Mouse (Mus musculus) layer of hippocampus, adult 8-10 months (tissue): Measurements from ENCODE around the gene Trp53tg5. TPM values are rescaled to one million over a fixed set of nuclear protein-coding genes. Genes with fewer than 3 reads are reported as not detected.

Experiments
- DNase-seq, 2 experiments: peaks; one replicate each; pipeline ENCODE4 v3.0.0; 2022; ENCODE audit warnings: low spot score in 2 of 2
- total RNA-seq, 4 experiments: library from RNA; stranded (reverse); gene quantifications; 2 replicates each; pipeline ENCODE4 v1.2.4; 2022

The Trp53tg5 gene
- total RNA-seq, 4 experiments from 2014 or later = not detected

GRCm38 (mm10) chr2:164496847-164497690, 23.5 kb upstream of the Trp53tg5 start, which contains the start of gene Pigt:
Gene Pigt, plus strand, starts transcription at chr2:164497520.
- peak; percentile 81 to 84 for DNase-seq

GRCm38 (mm10) chr2:164496331-164496730, 22.8 kb upstream of the Trp53tg5 start:
- no peak for DNase-seq

- DNase-seq = peak in 1 of 2 experiments; percentile 28
Observed at GRCm38 (mm10) chr2:164494126-164494525, 20.6 kb upstream of the Trp53tg5 start.

GRCm38 (mm10) chr2:164487812-164488211, 14.3 kb upstream of the Trp53tg5 start:
- DNase-seq = peak; percentile 71 to 76

- peak in 1 of 2 experiments; percentile 25 for DNase-seq
Observed at GRCm38 (mm10) chr2:164487115-164487527, 13.6 kb upstream of the Trp53tg5 start.

- peak; percentile 82 to 83 for DNase-seq
Observed at GRCm38 (mm10) chr2:164486258-164487114, 13.0 kb upstream of the Trp53tg5 start.

- DNase-seq = no peak
Observed at GRCm38 (mm10) chr2:164485681-164486257, 12.2 kb upstream of the Trp53tg5 start, which contains the start of gene Dbndd2. Gene Dbndd2, plus strand, starts transcription at chr2:164486106.

- DNase-seq = peak in 1 of 2 experiments; percentile 44
Observed at GRCm38 (mm10) chr2:164470254-164470653, 3.3 kb downstream of the Trp53tg5 start.

GRCm38 (mm10) chr2:164466787-164467186, 6.7 kb downstream of the Trp53tg5 start:
- no peak for DNase-seq

- no peak for DNase-seq
Observed at GRCm38 (mm10) chr2:164465161-164465560, 8.4 kb downstream of the Trp53tg5 start.

GRCm38 (mm10) chr2:164460745-164461551, 12.6 kb downstream of the Trp53tg5 start, which contains the start of gene Gm20458:
Gene Gm20458, plus strand, starts transcription at chr2:164460967.
- DNase-seq = peak; percentile 97 to 98

GRCm38 (mm10) chr2:164458535-164458934, 15.0 kb downstream of the Trp53tg5 start:
- no peak for DNase-seq

GRCm38 (mm10) chr2:164457942-164458341, 15.6 kb downstream of the Trp53tg5 start:
- DNase-seq = no peak

- peak; percentile 43 to 51 for DNase-seq
Observed at GRCm38 (mm10) chr2:164456864-164457300, 16.6 kb downstream of the Trp53tg5 start, which contains the start of gene Sys1. Gene Sys1, plus strand, starts transcription at chr2:164456964.

GRCm38 (mm10) chr2:164456413-164456812, 17.1 kb downstream of the Trp53tg5 start:
- no peak for DNase-seq

- no peak for DNase-seq
Observed at GRCm38 (mm10) chr2:164455421-164456190, 17.9 kb downstream of the Trp53tg5 start.

GRCm38 (mm10) chr2:164454846-164455245, 18.7 kb downstream of the Trp53tg5 start:
- DNase-seq = peak; percentile 59 to 70

GRCm38 (mm10) chr2:164453887-164454500, 19.5 kb downstream of the Trp53tg5 start:
- no peak for DNase-seq
